Mouse (Mus musculus): ENCODE measurements around the gene Cad.
"Not testable (repeated sequence)": the region's sequence is repeated elsewhere in the genome, so short reads cannot be mapped to it uniquely, and the experiment has no call there.

Gene Cad

DNA sequence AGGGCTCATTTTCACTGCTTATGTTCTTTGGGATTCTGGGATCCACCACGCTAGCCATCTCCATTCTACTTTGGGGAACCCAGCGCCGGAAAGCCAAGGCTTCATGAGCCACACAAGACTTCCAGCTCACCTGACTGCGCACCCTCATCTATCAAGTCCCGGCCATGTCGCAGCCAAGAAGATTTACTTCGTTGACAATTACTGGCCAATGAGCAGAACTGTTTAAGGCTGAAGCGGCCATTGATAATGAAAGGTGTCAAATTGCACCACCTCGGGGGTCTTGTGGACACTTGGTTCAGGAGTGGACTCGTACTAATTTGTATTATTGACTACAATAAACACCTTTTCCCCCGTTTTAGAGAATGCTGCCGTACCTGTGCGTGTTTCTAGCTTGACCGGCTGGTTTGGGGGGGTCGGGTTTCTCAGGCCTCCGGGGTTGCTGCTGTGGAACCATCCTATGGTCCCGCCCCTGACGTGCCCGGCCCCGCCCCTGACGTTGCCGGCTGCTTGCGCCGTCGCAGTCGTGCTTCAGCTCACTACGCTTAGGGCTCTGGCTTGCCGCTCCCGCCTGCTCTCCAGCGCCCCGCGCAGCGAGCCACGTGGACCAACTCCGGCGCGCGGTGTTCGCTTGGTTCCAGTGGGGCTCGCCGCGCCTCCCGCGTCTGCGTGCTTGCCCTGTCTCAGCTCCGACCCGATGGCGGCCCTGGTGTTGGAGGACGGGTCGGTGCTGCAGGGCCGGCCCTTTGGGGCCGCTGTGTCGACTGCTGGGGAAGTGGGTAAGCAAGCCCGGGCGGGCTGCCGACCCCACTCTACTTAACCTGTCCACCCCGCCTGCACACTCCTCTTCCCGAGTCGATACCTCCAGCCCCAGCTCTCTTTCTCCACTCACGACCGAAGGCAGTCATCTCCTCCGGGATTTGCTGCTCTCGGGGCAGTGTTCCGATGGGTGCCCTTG, at the start of gene Cad:
Gene Cad, plus strand, starts transcription at position 520 of the 955 bp plus-strand sequence.
- DNase-seq (ENCODE audit: extremely low spot score) = peak; percentile 96

DNA sequence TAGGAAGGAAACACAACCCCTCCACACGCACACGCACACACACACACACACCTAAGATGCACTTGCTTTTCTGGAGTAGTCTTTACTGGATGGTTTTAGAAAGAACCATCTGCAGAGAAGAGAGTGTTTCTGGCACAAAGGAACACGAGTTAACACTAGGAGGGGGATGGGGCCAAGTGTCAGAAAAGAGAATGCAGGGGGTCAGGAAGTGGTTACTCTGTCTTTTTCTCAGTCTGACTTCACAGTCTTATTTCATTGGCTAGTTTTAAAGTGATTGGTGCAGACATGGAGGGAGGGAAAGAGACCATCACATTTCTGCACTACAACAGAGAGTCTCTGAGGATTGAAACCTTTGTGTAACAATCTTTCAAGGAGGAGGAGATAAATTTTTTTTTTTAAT, 41.8 kb upstream of the Cad start:
- no peak for DNase-seq (ENCODE audit: extremely low spot score)

DNA sequence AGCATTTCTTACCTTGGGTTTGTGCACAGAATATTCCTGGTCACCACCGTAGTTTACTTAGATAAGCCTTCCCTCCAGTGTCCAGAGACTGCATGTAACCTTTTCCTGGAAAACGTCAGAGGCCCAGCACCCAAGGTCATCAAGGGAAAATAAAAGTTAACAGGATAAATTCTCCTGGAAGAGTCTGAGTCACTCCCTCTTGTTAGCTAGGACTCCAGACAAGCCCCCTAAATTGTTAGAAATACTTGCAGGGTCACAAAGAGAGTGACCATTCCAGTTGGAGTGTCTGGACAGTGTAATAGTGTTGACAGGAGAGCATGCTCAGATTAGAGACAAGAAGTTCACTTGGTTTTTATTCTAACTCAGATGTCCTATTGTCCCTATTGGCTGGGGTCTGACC, 38.7 kb upstream of the Cad start:
- DNase-seq (ENCODE audit: extremely low spot score) = no peak

DNA sequence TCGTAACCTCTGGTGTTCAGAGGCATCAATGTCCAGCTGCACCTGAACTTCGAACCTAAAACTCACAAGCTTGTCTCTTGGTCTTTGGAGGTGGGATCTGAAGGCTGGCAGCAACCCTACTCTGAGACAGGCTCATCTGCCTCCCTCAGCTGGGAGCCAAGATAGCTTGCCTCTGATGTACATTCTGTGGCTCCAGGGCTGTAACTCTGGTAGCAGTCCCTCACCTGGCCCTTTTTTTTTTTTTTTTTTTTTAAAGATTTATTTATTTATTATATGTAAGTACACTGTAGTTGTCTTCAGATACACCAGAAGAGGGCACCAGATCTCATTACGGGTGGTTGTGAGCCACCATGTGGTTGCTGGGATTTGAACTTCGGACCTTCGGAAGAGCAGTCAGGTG, 32.8 kb upstream of the Cad start:
- DNase-seq (ENCODE audit: extremely low spot score) = not testable (repeated sequence)

DNA sequence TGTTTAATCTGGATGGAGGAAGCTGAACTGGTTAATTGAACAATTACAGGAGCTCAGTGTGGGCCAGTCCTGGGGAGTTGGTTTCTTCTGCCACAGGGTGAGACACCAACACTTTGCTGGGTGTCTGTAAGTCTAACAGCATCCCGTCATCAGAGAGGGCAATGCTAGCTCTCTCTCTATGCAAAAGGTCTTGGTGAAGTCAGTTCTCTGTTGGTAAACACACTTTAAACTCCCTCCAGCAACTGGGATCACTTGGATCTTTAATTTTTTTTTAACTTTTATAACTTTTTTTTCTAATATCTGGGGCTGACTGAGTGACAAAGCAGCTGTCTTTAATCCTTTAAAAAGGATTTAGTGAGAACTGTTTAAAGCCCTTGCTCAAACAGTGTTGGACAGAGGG, 31.9 kb upstream of the Cad start:
- DNase-seq (ENCODE audit: extremely low spot score) = no peak

DNA sequence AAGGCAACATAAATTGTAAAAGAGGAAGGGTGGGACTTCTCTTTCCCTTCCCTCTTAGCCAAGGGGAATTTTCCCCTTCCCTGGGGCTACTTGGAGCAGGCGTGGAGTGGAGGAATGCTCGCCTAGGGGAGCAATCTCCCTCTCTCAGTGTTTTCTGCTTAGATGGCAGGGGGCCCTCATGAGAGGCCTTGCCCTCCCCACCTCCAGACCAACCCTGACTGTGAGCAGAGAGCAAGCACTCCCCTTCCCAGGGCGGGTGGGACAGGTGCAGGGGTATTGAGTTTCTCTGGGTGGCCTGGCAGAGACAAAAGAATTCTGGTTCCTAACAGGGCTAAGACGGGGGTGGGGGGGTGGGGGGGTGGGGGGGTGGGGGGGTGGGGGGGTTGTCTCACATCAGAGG, 31.3 kb upstream of the Cad start:
- DNase-seq (ENCODE audit: extremely low spot score) = no peak

DNA sequence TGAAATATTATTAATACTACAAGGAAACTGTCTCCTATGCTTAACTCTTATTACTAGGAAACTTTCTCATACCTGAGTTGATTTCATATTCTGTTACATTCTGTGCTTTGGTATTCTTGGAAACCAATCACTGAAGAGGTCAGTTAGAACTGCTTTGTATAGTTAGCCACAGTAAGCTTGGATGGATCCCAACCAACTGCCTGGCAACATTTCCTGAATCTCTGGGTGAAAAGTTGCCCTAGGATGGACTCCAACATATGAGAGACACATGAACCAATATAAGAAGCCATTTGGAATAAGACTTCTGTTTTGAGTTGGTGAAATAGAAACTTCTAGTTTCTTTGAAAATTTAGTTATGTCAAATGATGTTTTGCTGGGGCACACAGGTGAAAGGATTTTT, 29.9 kb upstream of the Cad start:
- no peak for DNase-seq (ENCODE audit: extremely low spot score)

DNA sequence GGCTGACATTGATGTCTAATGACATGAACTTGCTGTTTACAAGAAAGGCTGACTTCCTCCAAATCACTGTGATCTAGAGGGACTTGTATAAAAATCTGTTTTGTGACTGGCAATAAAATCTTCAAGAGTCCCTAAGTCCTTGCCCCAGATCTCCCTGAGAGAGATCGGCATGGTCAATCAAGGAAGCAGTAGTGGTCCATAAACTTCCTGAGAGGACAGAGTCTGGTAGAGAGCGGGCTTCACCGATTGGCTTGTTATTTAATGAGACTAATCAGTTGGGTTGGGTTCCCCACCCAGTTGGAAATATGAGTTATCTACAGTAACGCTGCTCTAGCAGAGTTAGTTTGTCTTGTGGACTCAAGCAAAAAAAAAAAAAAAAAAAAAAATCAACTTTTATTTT, 23.7 kb upstream of the Cad start:
- DNase-seq (ENCODE audit: extremely low spot score) = no peak

DNA sequence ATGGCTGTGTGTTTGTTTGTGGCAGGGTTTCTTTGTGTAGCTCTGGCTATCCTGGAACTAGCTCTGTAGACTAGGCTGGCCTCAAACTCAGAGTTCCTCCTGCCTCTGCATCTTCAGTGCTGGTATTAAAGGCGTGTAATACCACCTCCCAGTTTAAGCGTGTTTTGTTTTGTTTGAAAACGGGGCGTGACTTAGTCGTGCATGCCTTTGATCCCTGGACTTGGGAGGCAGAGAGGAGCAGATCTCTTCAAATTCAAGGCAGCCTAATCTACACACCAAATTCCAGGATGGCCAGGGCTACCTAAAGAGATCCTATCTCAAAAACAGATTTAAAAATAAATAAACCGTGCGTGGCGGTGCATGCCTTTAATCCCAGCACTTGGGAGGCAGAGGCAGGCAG, 23.1 kb upstream of the Cad start:
- no peak for DNase-seq (ENCODE audit: extremely low spot score)

DNA sequence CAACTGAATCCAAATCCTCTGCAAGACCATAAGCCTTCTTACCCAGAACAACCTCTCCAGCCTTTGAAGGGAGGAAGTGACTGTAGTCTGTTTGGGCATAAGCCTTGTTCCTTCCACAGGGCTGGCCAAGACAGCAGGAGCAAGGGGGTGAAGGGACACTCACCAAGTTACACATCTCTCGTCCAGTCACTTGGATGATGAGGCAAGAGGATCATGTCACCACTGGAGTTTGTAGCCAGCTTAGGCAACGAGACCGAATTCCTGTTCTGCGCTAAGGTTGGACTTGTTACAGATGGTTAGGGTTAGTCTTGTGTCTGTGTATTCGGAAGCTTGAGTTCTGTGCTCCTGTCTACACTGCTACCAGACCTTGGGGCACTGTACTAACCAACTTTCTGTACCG, 19.9 kb upstream of the Cad start:
- DNase-seq (ENCODE audit: extremely low spot score) = no peak

DNA sequence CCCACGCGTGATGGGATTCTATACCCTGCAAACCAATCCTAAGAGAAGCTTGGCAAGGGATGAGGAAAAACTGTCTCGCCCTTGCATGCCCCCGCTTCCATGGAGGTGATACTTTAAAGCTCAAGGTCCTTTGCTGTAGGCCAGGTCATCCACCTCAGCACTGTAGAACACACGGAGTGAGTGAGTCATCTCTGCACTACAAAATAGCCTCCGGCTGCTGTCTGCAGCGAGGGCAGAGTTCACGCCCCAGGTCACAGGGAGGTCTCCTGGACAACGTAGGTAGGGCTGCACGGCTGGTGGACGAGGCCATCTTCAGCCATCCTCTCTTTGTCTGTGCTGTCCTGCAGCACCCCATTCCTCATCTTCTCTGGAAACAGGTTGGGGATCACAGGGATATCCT, 18.0 kb upstream of the Cad start:
- not testable (repeated sequence) for DNase-seq (ENCODE audit: extremely low spot score)

DNA sequence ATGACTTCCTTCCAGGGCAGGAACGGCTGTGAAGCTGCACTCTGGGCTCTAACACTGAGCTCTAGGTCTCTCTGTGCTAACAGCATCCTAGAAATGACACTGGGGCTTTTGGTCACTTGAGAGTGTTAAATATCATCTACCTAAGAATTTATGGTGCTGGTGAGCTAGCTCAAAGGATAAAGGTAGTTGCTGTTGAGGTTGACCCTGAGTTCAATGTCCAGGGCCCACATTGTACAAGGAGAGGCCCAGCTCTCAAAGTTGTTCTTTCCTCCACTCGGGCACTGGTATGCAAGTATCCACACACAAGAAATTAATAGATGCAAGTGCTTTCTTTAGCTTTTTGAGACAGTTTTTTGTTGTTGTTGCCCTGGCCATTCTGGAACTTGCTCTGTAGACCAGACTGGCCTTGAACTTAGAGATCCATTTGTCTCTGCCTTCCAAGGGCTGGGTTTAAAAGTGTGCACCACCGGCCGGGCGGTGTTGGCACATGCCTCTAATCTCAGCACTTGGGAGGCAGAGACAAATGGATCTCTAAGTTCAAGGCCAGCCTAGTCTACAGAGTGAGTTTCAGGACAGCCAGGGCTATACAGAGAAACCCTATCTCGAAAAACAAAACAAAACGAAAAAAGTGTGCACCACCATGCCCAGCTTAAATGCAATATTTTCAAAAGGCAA, 16.3 kb upstream of the Cad start:
- DNase-seq (ENCODE audit: extremely low spot score) = no peak

DNA sequence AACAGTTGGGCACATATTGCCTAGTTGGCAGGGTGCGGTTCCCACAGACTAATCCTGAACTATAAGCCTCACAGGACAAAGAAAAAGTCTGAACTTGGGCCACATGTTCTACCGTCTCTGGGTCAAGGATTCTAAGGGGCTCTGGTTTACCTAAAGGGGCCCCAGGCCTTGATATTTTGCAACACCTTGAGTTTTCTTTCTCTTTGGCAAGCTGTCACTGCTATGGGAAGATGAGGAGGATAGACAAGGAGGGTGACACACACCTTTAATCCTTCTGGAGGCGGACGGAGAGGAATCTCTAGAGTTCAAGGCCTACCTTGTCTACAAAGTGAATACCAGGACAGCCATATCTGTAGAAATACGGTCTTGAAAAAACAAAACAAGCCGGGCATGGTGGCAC, 8.2 kb upstream of the Cad start:
- DNase-seq (ENCODE audit: extremely low spot score) = no peak

DNA sequence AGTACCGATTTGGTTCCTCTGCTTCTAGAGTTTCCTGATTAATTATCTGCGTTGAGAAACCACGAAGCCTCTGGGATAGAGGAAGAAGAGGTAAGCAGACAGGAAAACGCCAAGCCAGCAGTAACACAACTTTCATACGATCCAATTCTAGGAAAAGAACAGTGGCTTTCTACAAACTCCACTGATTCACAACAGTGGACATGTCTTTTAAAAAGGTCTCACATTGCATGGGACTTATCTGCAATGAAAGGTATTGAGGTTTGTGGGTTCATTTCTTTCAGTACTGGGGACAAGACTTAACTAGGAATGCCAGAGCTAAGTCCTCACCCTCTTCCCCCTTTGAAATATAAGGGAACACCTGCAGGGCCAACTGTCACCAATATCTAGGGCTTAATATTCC, 7.5 kb upstream of the Cad start:
- DNase-seq (ENCODE audit: extremely low spot score) = no peak

DNA sequence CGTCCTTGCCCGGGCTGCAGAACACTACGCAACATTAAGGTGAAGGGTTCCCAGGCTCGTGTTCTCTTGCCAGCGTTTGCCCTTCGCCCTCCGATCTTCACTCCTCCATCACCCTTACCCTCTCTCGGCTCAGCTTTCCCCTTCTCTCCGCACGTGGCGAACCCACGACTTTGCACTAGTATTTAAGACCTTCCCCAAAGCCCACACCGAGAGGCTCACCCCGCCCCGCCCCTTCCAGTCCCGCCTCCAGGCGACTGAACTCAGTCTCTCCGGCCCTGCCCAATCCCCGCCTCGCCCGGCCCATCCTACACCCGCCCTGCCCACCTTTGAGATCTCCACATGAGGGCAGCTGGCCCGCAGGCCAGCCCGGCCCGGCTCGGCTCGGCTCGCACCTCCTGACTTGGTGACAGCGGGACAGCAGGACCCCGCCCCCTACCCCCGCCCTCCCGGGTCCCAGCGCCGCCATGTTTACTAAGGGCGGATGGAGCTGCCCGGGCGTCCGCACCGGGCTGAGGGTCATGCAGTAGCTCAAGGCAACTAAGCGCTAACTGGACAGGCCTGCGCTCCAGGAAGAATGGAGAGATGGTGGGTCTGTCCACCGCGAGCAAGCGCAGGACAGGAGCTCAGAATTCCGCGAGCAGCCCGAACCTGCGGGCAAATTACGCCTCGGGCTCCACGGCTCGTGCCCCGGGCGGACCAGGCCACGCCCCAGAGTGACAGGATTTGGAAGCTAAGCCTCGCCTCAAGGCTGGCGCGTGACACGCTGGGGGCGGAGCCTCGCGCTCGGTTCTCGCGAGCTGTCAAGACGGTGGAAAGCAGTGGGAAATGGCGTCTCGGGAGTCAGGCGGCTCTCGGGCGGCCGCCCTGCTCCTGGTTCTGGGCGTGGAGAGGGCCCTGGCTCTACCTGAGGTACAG, 6.5 kb upstream of the Cad start, which contains the start of gene Atraid:
Gene Atraid, plus strand, starts transcription at position 465 of the 915 bp plus-strand sequence.
- peak; percentile 99 for DNase-seq (ENCODE audit: extremely low spot score)

DNA sequence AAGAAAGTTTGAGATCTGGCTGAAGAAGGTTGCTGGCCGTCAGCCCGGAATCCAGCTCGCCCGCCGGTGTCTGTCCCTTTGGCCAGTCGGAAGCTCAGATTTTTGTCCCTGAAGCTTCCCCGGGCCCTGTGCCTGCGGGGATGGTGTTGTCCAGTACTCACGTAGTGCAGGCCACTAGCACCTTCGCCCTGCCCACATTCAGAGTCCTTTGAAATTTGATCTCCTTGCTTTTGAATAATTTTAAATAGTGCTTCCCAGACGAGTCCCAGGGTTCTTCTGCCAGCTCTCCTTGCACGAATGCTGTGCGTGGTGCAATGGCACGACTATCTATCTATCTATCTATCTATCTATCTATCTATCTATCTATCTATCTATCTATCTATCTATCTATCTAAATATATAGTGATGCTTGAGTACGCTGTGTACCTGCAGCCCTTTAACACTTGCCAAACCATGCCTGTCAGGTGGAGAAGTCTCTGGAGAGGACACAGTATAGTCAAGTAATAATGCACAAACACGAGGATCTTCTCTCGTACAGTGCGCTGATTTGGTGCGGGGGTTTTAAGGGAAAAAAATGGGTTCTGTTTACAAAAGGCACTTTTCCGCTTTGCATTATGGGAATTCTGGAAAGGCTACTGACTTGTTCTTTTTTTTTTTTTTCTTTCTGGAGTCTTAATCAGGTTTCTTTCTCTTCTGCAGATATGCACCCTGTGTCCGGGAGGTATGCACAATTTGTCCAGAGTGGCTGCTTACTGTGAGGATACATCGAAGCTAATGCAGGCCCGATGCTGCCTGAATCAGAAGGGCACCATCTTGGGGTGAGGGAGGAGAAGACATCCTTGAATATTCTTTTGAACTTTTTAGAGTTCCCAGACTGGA, 5.6 kb upstream of the Cad start, which contains the start of gene Slc5a6:
Gene Slc5a6, minus strand, starts transcription at position 162 of the 879 bp plus-strand sequence.
- peak; percentile 67 for DNase-seq (ENCODE audit: extremely low spot score)

DNA sequence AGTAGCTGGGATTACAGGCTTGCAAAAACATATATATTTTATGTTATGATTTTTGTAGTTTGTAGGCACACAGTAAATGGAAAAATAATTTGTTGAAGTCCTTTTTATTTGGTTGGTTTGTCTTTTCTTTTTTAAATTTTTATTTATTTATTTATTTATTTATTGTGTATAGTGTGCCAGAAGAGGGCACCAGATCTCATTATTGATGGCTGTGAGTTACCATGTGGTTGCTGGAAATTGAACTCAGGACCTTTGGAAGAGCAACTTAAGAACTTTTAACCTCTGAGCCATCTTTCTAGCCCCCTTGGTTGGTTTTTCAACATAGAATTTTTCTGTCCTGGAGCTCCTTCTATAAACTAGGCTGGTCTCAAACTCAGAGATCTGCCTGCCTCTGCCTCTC, 4.2 kb upstream of the Cad start:
- DNase-seq (ENCODE audit: extremely low spot score) = no peak

DNA sequence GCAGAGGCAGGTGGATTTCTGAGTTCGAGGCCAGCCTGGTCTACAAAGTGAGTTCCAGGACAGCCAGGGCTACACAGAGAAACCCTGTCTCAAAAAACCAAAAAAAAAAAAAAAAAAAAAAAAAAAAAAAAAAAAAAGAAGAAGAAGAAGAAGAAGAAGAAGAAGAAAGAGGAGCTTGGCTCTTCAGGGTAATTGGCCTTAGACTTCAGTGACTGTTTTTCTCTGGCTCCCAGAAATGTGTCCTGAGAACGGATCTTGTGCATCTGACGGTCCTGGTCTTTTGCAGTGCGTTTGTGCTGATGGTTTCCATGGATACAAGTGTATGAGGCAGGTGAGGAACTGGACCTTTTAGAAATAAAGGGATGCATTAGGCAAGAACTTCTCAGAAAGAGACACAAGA, 852 bp upstream of the Cad start:
- DNase-seq (ENCODE audit: extremely low spot score) = not testable (repeated sequence)

DNA sequence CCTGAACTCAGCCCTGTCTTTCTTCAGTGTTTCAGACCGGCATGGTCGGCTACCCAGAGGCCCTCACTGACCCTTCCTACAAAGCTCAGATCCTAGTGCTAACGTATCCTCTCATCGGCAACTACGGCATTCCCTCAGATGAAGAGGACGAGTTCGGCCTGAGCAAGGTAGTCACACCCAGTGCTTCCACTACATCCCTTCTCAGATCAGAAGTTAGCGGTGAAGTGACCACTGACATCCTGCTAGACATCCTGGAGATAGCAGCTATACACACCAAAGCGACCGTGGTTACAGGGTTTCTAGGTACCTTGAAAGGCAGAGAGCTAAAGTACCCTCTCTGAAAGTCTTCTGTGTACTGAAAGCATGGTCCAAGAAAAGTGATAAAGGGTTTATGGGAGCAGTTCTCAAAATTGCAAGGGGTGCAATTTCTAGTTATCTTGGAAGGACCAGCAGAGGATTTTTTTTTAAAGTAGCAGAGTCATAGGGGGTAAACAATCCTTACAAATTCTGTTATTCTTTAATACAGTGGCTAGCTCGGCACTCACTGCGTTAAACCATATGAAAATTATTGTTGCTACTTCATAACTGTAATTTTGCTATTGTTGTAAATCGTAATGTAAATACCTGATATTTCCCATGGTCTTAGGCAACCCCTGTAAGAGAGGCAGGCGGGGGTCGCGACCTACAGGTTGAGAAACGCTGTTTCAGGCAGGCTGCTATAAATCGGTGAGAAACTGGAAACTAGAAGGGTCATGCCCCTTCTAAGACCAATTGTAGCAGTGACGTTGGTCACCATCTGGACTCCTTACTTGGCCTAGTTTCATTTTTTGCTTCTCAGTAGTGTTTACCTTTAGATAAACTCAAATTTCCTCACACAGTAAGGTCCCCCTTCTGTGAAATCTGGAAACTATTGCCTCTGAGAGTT, 898 bp downstream of the Cad start:
- no peak for DNase-seq (ENCODE audit: extremely low spot score)

DNA sequence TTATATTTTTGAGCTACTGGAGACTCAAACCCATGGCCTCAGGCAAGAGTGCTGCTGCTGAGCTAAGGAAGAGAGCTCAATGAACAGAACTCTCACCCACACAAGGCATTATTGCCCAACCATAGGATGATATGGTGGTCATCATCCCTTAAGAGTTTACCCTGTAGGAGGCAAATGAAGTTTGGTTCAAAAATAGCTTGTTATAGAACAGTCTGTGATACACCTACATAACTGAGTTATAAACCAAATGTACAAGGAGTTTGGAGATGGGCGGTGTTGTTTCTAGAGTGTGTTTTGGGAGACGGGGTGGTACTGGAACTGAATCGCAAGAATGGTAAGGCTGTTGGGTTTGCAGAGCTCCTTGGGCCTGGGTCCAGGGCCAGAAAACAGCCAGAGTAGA, 15.2 kb downstream of the Cad start:
- no peak for DNase-seq (ENCODE audit: extremely low spot score)

Measured in embryo, embryonic 9.5 days (tissue).